Mouse (Mus musculus) forebrain, postnatal 0 days (tissue): Measurements from ENCODE around the gene Phf20. TPM values are rescaled to one million over a fixed set of nuclear protein-coding genes. Genes with fewer than 3 reads are reported as not detected.
A peak's percentile ranks its signal among the peaks of the same experiment; 100 is the strongest.

Source experiments
- ATAC-seq: fragments of 200-750 bp; cut with Nextera tagmentation; 2 replicates; pipeline ENCODE4 v1.8.0; 2017; ENCODE audit warnings: mild to moderate bottlenecking, moderate library complexity
- DNase-seq: peaks from one replicate; pipeline ENCODE4 v3.0.0-alpha.2; 2015
- H3K27ac ChIP-seq: fragments of 300-500 bp; sonication (generic); 2 replicates; pipeline ENCODE4 v1.5.1; 2014; ENCODE audit warnings: low read depth, mild to moderate bottlenecking, antibody characterized with exemption, low read length, moderate library complexity, mixed read lengths
- H3K27me3 ChIP-seq: fragments of 300-500 bp; sonication (generic); 2 replicates; pipeline ENCODE4 v1.6.1; 2014; ENCODE audit warnings: mild to moderate bottlenecking, low read length, mixed read lengths; ENCODE audit not compliant: insufficient read depth
- H3K36me3 ChIP-seq: fragments of 300-500 bp; sonication (generic); 2 replicates; pipeline ENCODE4 v1.6.1; 2014; ENCODE audit warnings: mild to moderate bottlenecking, moderate library complexity; ENCODE audit not compliant: insufficient read depth
- H3K4me1 ChIP-seq: fragments of 300-500 bp; sonication (generic); 2 replicates; pipeline ENCODE4 v1.6.1; 2014; ENCODE audit warnings: antibody characterized with exemption; ENCODE audit not compliant: insufficient read depth
- H3K4me2 ChIP-seq: fragments of 300-500 bp; sonication (generic); 2 replicates; pipeline ENCODE4 v1.6.1; 2014; ENCODE audit warnings: low read depth, mild to moderate bottlenecking, moderate library complexity
- H3K4me3 ChIP-seq: fragments of 300-500 bp; sonication (generic); 2 replicates; pipeline ENCODE4 v1.5.1; 2014; ENCODE audit warnings: low read depth, low read length, mixed read lengths
- H3K9ac ChIP-seq: fragments of 300-500 bp; sonication (generic); 2 replicates; pipeline ENCODE4 v1.6.1; 2014; ENCODE audit warnings: mild to moderate bottlenecking
- H3K9me3 ChIP-seq: fragments of 300-500 bp; sonication (generic); 2 replicates; pipeline ENCODE4 v1.6.1; 2016; ENCODE audit warnings: low read length
- CTCF ChIP-seq: sonication (generic); IDR thresholded peaks from 2 replicates; pipeline ENCODE4 v1.5.1; 2016; ENCODE audit warnings: antibody characterized with exemption, control low read depth, low read depth
- WGBS: fragments of 180-500 bp; shearing (Covaris S2); extraction: QIAGEN DNeasy Blood & Tissue Kit; methylation state at CpG from one replicate; pipeline ENCODE4 v1.1.7; 2014; 5-methylcytosine and 5-hydroxymethylcytosine counted together
- polyA plus RNA-seq: library from polyadenylated mRNA; unstranded; fragments of >200 nt; fragmentation: Nextera tagmentation; extraction: Ambion mirVana; gene quantifications from 2 replicates; pipeline ENCODE4 v1.2.1, GENCODE M21; 2015
- total RNA-seq: library from RNA; depleted of rRNA; stranded (reverse); fragments of >200 nt; gene quantifications from 2 replicates; pipeline ENCODE4 v1.2.3, GENCODE M21; 2014; rRNA removed

Phf20 gene
- 45.9 and 57.1 TPM in 2 replicates for total RNA-seq
- 111 and 148 TPM in 2 replicates for polyA plus RNA-seq

DNA sequence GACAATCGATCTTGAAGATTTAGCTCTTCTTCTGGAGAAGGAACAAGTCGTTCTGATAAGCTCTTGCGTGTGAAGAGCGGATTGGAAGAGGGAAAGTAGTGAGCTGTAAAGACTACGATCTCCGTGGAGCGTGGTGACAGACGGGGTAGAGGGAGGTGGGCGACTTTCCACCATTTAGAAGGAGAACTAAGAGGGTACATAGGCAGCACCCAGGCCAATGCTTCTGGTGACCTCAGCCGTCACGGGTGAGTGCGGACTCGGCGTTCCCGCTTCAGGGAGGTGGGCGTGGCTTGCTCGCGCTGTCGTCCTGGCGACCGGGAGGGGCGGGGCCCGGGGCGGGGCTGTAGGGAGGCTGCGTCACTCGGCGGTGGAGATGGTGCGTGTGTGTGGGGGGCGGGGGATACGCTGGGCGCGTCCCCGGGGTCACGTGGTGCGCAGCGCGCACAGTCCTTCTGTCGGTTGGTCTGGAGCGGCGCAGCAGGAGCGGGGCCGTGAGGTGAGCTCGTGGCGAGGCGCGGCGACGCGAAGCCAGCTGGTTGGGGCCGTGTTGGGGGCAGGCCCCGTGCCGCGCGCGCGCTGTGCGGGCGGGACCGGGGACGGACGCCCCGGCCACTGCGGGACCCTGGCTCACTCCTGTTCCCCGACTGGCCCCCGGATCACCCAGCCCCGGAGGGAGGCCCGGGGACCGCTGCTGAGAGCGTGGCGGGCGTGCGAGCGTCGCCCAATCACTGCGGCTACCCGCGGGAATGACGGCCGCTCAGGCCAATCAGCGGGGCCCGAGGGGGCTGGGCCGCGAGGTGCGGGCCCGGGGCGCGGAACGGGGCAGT, at the start of gene Phf20:
Gene Phf20, plus strand, starts transcription at position 165 of the 827 bp plus-strand sequence.
- H3K27ac ChIP-seq, result peak within 1 kb of the TSS; percentile 99
- 0% methylated on average over 72 of the region's 88 CpGs for WGBS

DNA sequence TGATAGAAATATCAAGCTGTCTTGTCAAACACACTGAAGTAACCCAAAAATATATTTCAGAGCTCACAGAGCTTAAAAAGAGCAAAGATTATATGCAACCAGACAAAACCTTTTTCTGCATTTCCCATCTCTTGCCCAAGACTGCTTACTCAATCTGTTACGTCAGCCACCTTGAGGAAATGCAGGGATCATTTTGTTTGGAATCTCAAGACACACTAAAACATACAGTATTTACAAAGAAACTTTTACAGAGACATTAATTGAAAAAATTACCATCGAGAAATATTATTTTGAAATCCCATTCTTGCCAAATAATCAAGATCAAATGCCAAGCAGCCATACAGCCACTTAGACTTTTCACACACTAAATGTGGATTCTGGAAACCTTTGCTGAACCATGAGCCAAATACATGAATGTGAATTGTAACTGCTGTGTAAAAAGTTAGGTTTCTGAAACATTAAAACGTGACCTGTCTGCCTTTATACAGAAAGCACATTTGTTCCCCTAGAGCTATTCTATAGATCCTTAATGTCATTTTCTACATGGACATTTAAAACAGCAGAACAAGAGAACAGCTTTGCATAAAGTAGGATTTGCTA, 48.9 kb upstream of the Phf20 start:
- H3K36me3 ChIP-seq, result peaks cover 37% of the 10 kb centered on the region
- H3K27me3 ChIP-seq, result no peaks in the 10 kb centered on the region
- no peak overlapping the region for H3K9ac ChIP-seq
- peaks cover 4% of the 10 kb centered on the region; the same call in 1 of the 2 replicates for H3K4me1 ChIP-seq
- WGBS, result 85% methylated on average over 3 of the region's 3 CpGs
- H3K9me3 ChIP-seq, result no peaks in the 10 kb centered on the region
- no peak overlapping the region for H3K4me2 ChIP-seq
- no peak for DNase-seq
- no peak overlapping the region for H3K4me3 ChIP-seq
- H3K27ac ChIP-seq, result no peak overlapping the region
- ATAC-seq, result no peak
- TF ChIP-seq CTCF, result no peak

More for the DNA sequence above, at the start of gene Phf20:
- Histone ChIP-seq H3K4me1 (peaks cover 7% of the 10 kb centered on the region; the same call in 1 of the 2 replicates), H3K9me3 (no peaks in the 10 kb centered on the region), H3K4me2 (peak within 1 kb of the TSS; percentile 47), H3K27me3 (no peaks in the 10 kb centered on the region), H3K36me3 (0 out of 2 replicates have a peak, but pooled peaks cover 4% of the 10 kb centered on the region), H3K9ac (peak within 1 kb of the TSS; percentile 90), H3K4me3 (peak within 1 kb of the TSS; percentile 80)
- 0 out of 2 replicates have a peak, but pooled peaks have one; percentile 3 for TF ChIP-seq CTCF
- DNase-seq (peak; percentile 97), ATAC-seq (peak; percentile 97)

GRCm38 (mm10) chr2:156151538-156151937, 44.7 kb upstream of the Phf20 start:
- Histone ChIP-seq H3K9ac (no peak overlapping the region), H3K27ac (no peak overlapping the region), H3K9me3 (no peaks in the 10 kb centered on the region), H3K27me3 (no peaks in the 10 kb centered on the region), H3K4me2 (no peak overlapping the region), H3K4me3 (no peak overlapping the region), H3K4me1 (no peaks in the 10 kb centered on the region), H3K36me3 (peaks cover 56% of the 10 kb centered on the region)
- no peak for ATAC-seq
- no peak for DNase-seq
- peak; percentile 31; the same call in 1 of the 2 replicates for TF ChIP-seq CTCF

GRCm38 (mm10) chr2:156165478-156165877, 30.8 kb upstream of the Phf20 start:
- no peak overlapping the region for H3K4me2 ChIP-seq
- no peak overlapping the region for H3K9ac ChIP-seq
- ATAC-seq (no peak), DNase-seq (no peak)
- H3K27me3 ChIP-seq, result no peaks in the 10 kb centered on the region
- H3K4me1 ChIP-seq, result no peaks in the 10 kb centered on the region
- H3K36me3 ChIP-seq, result peaks cover 60% of the 10 kb centered on the region
- TF ChIP-seq CTCF, result no peak
- H3K9me3 ChIP-seq, result no peaks in the 10 kb centered on the region
- no peak overlapping the region for H3K4me3 ChIP-seq
- WGBS, result 100% methylated on average over 1 of the region's 1 CpGs
- no peak overlapping the region for H3K27ac ChIP-seq

DNA sequence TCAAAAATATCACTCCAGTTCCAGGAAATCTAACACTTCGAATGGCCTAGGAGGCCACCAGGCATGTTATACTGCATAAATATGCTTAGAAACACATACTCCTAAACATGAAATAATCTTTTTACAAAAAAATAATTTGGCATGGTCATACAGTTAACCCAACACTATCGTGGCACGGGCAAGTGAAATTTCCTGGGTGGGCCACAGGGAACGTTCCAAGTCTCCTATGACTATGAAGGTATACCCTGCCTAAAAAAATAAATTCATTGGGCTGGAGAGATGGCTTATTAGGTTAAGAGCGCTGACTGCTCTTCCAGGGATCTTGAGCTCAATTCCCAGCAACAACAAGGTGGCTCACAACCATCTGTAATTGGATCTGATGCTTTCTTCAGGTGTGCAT, 29.7 kb upstream of the Phf20 start:
- no peaks in the 10 kb centered on the region for H3K27me3 ChIP-seq
- H3K9me3 ChIP-seq, result no peaks in the 10 kb centered on the region
- no peak for ATAC-seq
- no peak for DNase-seq
- H3K9ac ChIP-seq, result no peak overlapping the region
- peaks cover 55% of the 10 kb centered on the region for H3K36me3 ChIP-seq
- no peak overlapping the region for H3K4me3 ChIP-seq
- no peaks in the 10 kb centered on the region for H3K4me1 ChIP-seq
- no peak for TF ChIP-seq CTCF
- WGBS, result 92% methylated on average over 5 of the region's 5 CpGs
- no peak overlapping the region for H3K4me2 ChIP-seq
- no peak overlapping the region for H3K27ac ChIP-seq

DNA sequence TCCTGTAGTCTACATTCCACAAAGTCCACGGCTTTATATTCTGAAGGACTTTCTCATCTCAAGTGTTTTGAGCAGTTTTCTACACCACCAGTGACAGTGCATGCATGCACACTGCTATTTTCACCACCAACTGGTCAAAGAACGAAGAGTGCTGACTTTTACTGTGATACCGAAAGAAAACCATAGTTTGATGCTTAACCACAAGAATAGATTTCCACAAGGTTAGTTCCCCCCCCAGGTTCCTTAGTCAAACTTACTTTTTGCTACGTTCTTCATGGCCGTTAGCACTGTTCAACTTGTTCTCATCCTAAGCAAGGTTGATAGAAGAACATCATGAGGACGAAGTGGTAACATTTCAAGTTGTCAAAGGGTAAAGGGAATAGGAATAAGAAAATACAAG, 19.2 kb upstream of the Phf20 start:
- no peak for ATAC-seq
- H3K4me3 ChIP-seq, result no peak overlapping the region
- 83% methylated on average over 6 of the region's 6 CpGs for WGBS
- no peak overlapping the region for H3K9ac ChIP-seq
- H3K27ac ChIP-seq, result no peak overlapping the region
- no peaks in the 10 kb centered on the region for H3K27me3 ChIP-seq
- H3K4me1 ChIP-seq, result peaks cover 15% of the 10 kb centered on the region
- H3K9me3 ChIP-seq, result no peaks in the 10 kb centered on the region
- no peak for DNase-seq
- no peak overlapping the region for H3K4me2 ChIP-seq
- TF ChIP-seq CTCF, result no peak
- peaks cover 20% of the 10 kb centered on the region for H3K36me3 ChIP-seq

GRCm38 (mm10) chr2:156177651-156178050, 18.6 kb upstream of the Phf20 start:
- peaks cover 15% of the 10 kb centered on the region for H3K36me3 ChIP-seq
- DNase-seq, result no peak
- no peak for TF ChIP-seq CTCF
- H3K4me2 ChIP-seq, result peak overlapping the region; percentile 31; the same call in 1 of the 2 replicates
- no peak for ATAC-seq
- no peaks in the 10 kb centered on the region for H3K9me3 ChIP-seq
- H3K4me3 ChIP-seq, result peak overlapping the region; percentile 22; the same call in 1 of the 2 replicates
- H3K27ac ChIP-seq, result no peak overlapping the region
- WGBS, result 76% methylated on average over 7 of the region's 7 CpGs
- H3K27me3 ChIP-seq, result no peaks in the 10 kb centered on the region
- H3K9ac ChIP-seq, result no peak overlapping the region
- peaks cover 15% of the 10 kb centered on the region for H3K4me1 ChIP-seq
